Mouse (Mus musculus): ENCODE results near the gene Rbm14.
"Not testable (repeated sequence)": the region's sequence is repeated elsewhere in the genome, so short reads cannot be mapped to it uniquely, and the experiment has no call there.

Gene Rbm14

DNA sequence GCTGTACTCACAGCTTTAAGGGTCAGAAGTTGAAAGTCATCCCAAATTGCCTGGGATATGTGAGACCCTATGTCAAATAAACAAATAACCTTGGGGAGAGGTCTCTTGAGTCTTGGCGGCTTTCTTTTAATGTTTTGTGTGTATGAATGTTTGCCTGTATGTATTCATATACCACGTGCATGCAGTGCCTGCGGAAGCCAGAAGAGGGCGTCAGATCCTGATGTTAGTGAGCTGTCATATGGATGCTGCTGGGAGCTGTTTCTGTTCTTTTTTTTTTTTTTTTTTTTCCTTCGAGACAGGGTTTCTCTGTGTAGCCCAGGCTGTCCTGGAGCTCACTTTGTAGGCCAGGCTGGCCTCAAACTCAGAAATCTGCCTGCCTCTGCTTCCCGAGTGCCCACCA lies 1.6 kb upstream of the Rbm14 start:
- DNase-seq (ENCODE audit: low spot score in 2 of 2) = peak in 1 of 2 experiments; percentile 38

DNA sequence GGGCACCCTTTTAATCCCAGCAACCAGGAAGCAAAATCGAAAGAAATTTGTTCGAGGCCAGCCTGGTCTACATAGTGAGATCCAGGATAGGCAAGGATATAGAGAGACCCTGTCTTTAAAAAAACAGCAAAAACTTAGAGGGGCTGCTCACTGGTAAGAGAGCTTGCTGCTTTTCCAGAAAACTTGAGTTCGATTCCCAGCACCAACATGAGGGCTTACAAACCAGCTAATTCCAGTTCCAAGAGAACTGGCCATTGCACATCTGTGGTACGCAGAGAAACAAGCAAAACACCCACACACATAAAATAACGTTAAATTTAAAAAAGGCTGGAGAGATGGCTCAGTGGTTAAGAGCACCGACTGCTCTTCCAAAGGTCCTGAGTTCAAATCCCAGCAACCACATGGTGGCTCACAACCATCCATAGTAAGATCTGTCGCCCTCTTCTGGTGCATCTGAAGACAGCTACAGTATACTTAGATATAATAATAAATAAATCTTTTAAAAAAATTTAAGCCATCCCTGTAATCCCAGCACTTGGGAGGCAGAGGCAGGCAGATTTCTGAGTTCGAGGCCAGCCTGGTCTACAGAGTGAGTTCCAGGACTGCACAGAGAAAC lies 1.0 kb upstream of the Rbm14 start:
- DNase-seq (ENCODE audit: low spot score in 2 of 2) = not testable (repeated sequence)

DNA sequence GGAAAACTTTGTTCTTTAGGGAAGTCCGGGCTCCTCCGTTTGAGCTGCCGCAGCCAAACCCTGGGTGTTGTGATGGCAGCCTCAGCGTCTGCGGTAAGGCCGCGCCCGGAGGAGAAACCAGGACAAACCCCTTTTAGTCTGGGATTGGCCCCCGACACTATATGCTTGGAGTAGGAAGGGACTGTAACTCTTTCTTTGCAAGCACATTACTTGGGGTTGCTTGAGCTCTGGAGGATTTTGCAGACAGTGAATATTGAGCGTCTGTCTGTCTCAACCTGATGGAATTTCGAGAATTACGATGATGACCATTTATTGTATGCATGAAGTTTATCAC lies 442 bp upstream of the Rbm14 start:
- no peak for DNase-seq (ENCODE audit: low spot score in 2 of 2)

DNA sequence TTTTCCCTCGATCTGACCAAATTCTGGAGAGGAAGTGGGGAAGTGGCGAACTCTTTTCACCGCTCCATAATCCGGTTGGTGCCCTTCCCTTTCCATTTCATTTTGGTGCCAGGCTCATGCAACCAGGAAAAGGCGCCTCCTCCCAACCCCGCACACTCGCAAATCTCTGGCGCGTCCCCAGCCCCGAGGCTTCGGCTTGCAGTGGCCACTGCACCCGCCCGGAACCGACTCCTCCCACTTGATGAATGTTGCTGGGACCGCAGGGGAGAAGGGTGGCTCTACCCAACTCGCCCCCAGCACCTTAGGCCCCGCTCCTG lies 730 bp downstream of the Rbm14 start:
- DNase-seq (ENCODE audit: low spot score in 2 of 2) = no peak

DNA sequence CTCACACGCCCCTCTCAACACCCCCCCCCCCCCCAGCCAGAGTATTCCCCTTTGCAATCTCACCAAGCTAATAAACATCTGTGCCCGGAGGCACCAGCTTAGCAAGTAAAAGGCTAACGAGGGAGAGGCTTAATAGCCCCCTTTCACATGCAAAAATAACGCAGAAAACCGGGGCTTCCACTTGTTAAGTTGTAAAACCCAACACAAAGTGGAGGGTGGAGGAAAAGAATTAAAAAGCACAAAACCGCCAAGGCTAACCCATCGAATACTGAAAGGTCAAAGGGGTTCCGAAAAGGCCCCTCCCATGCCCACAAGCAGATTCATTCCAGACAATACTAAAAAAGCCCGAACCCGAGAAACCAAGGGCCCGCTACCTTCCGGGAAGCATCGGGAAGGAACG lies 1.1 kb downstream of the Rbm14 start:
- no peak for DNase-seq (ENCODE audit: low spot score in 2 of 2)

DNA sequence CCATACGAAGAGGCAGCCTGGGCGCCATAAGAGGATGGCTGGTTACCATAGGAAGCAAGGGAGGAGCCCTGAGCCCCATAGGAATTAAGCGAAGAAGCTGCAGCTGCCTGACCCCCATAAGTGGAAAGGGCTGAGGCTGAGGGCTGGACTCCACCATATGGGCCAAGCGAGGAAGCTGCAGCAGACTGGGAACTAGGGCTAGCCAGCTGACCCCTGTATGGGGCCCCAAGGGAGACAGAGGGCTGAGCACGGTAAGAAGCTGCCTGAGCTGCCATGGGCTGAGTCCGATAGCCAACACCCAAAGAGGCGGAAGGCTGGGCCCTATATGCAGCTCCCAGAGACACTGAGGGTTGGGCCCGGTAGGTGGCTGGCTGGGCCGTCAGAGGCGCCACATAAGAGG lies 8.2 kb downstream of the Rbm14 start:
- no peak for DNase-seq (ENCODE audit: low spot score in 2 of 2)

DNA sequence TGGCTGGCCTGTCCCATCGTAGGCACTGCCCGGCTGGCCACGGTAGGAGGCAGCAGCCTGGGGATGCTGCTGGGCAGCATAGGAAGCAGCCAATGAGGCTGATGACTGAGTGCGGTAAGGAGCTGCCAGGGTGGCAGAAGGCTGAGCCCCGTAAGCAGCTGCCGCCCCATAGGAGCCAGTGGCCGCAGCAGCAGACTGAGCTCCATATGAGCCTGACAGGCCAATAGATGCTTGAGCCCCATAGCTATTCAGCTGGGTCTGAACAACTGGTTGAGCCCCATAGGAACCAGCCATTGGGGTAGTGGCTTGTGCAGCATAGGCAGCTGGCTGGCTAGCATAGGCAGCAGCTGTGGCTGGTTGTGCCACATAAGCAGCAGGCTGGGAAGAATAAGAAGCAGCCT lies 8.7 kb downstream of the Rbm14 start:
- no peak for DNase-seq (ENCODE audit: low spot score in 2 of 2)

DNA sequence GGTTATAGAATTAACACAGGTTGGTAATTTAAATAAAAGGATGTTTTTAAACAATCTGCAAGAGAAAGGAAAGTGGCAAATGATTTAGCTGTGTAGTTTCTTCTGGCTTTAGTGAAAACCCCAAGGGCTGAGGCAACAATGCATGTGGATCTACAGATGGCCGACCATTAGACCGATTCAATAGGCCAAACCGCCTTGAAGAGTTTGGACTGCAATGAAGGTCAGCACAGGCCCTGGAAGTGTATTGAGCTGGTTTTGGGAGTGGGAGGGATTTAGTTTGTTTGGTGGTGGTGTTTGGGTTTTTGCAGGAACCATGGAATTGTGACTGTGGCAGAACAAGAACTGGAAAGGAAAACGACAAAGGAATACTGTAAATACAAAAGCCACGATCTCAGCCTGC lies 12.4 kb downstream of the Rbm14 start:
- DNase-seq (ENCODE audit: low spot score in 2 of 2) = no peak

DNA sequence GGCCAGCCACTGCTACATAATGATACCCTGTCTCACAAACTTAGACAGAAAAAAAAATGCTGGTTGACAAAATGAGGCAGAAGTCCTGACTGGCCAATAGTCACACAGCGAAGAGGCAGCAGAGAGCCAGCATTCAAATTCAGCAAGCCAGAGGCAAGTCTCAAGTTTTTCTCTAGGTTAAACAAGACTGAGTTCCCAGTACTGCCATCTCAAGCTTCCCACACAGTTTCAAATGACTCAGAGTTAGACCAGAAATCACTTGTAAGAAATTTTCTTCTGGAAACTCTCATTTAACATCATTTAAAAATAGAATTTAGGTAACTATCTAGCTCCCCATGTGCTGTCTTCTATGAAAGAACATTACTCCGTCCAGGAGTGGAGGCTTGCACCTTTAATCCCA lies 13.6 kb downstream of the Rbm14 start:
- DNase-seq (ENCODE audit: low spot score in 2 of 2) = no peak

DNA sequence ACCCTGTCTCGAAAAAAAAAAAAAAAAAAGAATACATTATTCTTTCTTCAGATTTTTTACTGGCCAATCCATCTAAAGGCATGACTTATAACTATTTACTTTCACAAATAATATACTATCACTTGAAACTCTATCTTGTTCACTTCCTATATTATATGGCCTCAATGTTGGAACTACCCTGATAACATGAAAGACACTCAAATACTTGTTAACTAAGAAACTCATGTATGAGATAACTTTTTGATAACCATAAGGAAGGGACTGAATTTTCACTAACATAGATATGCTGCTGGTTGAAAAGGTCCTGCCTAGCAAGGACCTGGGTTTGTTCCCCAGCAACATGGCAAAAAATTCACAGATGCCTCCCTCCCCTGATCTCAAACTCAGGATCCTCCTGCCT lies 15.5 kb downstream of the Rbm14 start:
- no peak for DNase-seq (ENCODE audit: low spot score in 2 of 2)

DNA sequence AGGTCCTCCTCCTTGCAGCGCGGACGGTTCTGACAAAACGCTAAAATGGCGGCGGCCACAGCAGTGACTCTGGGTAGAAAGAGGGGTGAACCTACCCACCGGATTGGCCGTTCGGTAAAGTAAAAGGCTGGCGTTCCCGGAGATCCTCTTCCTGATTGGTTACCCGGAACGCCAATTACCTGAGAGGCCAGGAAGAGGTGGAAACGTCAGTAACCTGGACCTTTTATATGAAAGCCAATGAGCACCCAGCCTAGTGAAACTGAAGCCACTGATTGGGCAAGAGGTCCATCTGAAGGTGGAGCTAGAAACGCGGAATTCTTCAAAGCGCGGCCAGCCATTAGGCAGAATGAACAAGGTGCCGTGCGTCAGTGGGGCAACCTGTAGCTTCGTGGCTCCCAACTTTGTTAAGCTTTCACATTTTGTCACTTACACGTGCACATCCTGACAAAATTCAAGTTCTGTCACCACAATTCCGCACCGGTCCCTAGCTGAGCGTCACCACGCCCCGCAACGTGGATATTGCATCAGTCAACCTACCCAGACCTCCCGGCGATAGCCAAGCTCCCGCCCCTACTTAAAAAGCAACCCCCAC lies 17.5 kb downstream of the Rbm14 start, which contains the start of gene Rbm4:
Gene Rbm4, minus strand, starts transcription at position 71 of the 592 bp plus-strand sequence.
- DNase-seq (ENCODE audit: low spot score in 2 of 2) = peak; percentile 91 to 94

DNA sequence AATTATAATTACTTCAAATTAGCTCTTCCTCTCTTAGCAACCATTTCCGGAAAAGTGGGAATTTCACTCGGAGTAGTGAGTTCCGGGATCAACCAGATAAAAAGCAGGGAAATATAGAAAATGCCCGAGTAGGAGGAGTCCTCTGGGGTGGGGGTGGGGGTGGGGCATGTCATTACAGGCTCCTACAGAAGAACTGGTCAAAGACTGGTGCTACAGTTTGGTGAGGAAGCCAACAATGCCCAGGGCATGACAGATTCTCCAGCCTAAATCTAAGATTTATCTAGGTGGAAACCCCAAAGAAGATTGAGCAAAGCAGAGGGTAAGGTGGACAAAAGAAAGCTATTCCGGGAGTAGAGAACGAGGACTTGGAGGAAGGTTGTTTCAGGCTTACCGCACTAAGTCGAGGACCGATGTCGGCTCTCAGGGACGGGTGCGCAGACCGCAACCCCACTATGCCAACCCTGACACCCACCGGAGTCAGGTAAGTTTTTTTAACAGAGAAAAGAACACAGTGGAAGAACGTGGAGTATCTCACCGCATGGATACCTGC lies 18.1 kb downstream of the Rbm14 start:
- DNase-seq (ENCODE audit: low spot score in 2 of 2) = no peak

DNA sequence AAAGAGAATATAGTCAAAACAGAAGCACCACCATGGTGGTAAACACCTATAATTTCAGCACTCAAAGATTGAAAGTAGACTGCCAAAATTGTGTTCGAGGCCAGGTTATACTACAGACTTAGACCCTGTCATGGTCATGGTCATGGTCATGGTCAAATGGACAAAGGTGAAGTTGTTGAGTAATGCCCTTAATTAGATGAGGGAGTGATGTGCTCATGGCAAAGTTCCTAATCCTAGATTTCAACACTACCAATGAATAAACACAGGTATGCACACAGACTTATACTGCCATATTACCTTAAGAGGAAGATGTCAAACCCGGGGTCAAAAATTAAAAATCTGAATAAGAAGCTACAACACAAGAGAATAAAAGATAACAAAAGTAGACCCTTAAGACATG lies 25.1 kb downstream of the Rbm14 start:
- no peak for DNase-seq (ENCODE audit: low spot score in 2 of 2)

DNA sequence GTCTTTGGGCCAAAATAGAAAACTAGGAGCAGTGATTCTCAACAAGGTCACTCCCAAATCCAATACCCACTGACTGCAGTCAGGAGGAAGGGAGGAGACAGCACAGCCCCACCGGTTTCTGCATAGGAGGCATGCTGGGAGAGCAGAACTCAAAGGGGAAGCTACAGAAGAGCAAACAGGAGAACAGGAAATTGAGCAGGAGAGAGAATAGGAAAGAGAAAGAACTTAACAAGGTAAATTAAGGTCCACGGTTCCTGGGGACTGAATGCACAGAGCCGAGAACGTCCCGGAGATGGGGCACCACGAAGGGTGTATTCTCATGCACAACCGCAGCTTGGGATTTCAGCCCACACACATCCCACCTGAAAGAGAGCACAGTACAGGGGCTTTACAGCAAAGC lies 26.2 kb downstream of the Rbm14 start:
- DNase-seq (ENCODE audit: low spot score in 2 of 2) = no peak

DNA sequence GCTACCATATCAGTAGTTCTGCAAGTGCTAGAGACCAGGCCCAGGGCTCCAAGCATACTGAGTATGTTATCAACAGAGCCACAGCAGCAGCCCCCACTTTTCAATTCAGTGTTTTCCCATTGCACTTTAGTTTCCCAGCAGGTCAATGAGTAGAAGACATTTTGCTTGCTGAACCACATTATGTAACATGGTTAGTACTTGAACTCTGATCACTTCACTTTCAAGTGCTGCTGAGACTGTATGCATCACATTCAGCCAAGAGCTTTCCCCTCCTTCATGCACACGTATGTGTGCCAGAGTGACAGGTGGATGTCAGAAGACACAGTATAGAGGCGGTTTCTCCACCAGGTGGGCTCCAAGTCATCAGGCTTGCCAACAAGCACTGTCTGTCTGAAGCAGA lies 28.5 kb downstream of the Rbm14 start:
- no peak for DNase-seq (ENCODE audit: low spot score in 2 of 2)

DNA sequence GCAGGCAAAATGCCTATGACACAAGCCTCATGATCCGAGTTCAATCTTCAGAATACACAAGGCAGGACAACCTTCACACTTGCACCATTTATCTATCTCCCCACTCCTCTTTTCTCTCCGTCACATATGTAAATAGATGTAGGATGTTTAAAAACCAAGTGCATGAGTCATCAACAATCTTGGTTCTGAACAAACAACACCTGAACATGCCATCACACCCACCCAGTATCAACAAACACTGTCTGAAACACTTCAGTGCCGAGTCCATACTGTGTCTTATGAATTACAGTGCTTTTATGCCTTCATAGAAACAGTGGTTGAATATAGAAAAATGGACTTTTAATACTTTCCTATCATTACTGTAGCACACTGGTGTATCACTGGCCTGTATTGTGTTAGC lies 38.6 kb downstream of the Rbm14 start:
- no peak for DNase-seq (ENCODE audit: low spot score in 2 of 2)

DNA sequence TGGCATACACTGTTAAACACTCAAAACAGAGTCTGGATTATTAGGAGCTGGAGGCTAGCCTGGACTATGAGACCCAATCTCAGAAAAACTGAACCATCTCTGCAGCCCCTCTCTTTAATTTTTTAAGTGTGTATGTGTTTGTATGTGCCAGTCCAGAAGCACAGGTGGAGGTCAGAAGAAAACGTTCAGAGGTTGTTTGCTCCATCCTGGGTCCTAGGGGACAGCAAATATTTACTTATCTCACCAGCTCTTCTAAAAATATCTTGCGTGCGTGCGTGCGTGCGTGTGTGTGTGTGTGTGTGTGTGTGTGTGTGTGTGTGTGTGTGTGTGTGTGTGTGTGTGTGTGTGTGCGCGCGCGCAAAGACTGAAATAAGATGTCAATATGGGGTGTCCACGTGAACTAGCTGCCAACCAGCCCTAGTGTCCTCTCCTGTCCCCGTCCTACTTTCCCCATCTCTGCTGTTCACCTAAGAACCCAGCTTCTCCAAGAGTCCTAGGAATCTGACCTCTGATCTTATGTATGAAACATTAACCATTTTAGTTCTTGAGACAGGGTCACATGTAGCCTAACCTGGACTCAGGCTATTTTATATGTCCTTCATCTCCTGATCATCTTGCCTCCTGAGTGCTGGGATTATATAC lies 43.8 kb downstream of the Rbm14 start:
- DNase-seq (ENCODE audit: low spot score in 2 of 2) = no peak

DNA sequence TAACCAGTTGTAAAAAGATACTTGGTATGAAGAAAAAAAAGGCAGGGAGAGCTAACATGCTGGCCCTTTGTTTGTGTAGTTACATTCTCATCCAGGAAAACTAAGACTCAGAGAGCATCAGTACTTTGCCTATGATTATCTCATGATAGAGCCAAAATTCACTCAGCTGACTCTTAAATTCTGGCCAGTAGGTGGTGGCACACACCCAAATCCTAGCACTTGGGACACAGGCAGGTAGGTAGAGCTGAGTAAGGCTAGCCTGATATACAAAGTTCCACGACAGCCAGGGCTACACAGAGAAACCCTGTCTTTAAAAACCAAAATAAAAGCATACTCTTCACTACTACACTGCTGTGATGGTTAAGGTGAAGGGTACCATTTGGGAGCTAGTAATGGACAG lies 48.6 kb downstream of the Rbm14 start:
- DNase-seq (ENCODE audit: low spot score in 2 of 2) = no peak

DNA sequence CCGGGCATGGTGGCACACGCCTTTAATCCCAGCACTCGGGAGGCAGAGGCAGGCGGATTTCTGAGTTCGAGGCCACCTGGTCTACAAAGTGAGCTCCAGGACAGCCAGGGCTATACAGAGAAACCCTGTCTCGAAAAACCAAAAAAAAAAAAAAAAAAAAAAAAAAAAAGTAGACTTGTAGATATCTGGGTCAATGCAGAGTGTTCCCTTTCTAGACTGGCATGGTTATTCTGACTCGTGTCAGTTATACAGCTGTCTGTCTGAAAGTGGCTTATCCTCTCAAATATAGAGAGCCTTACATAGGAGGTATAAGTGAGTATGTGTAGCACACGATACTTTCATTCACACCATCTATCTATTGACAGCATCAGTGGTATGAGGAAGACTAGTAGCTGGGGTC lies 50.9 kb downstream of the Rbm14 start:
- not testable (repeated sequence) for DNase-seq (ENCODE audit: low spot score in 2 of 2)

DNA sequence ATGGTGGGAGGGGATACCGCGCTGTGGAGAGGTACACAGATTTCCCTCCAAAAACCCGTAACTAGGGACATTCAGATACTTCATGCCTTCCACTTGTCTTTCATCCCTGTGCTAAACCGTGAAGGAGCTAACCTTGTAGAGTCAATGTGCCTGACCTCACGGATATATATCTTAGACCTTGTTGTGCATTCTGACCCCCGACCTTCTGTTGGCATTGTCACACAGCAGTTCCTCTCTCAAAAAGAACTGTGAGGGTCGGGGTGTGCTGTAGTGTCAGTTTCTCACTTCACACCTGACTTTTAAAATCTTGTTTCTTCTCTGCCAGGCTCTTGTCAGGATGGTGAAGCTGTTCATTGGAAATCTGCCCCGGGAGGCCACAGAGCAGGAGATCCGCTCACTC lies 54.5 kb downstream of the Rbm14 start:
- no peak for DNase-seq (ENCODE audit: low spot score in 2 of 2)

DNA sequence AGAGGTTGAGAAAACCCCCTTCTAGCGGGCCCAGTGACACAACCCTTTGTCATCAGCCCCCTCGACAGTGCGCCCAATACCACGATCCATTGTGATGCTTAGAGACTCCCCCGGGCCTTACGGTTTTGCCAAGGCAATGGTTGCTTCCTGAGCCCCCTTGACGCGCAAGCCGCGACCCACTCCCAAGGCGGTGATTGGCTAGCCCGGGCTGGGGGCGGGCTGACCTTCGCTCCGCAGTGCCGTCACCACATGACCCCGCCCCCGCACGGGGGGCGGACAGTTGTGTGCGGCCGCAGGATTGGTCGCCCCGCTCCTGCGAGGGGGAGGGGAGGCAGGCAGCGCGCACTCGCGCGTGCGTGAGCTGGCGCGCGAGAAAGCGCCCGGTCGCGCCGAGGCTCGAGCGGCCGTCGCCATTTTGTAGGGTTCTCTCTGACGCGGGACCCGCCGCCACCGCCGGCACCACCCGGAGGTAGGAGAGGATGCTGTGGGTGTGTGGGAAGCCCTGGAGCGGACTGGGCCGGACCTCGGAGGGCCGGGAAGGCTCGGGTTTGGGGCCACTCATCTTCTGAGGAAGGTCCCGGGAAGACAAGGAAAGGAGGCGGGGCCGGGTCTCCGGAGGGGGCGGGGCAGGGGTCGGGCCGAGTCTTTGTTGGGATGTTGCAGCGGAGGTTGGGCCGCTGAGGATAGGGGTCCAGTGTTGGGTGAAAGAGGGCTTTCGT lies 55.1 kb downstream of the Rbm14 start, which contains the start of gene Rbm4b:
Gene Rbm4b, plus strand, starts transcription at position 305 of the 719 bp plus-strand sequence.
- peak; percentile 88 to 92 for DNase-seq (ENCODE audit: low spot score in 2 of 2)

DNA sequence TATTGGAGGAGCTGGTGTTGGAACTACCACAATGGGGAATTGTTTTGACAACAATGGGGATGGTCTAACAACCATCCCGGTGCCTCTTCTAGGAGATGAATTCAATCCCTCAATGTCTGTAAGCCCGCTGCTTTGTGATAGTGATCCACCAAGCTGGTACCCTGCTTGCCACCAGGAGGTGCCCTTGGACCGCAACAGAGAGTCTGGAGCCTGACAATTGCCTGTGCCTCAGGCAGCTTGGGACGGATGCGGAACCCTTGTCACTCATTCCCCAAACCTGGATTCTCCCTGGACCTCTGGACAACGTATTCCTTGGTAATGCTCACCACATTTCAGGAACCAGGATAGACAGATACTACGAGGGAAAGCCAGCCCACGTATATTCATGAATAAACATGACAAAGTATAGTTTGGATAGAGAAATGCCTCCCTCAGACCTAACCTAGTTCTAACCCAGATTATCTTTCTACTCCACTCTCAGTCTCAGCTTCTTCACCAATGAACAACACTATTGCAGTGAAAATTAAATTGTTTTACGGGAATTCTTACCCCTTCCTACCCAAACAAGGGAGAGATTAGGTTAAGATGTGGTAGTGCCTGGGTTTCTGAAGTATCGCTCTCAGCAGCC lies 55.8 kb downstream of the Rbm14 start:
- DNase-seq (ENCODE audit: low spot score in 2 of 2) = peak; percentile 79 to 87
